Mouse (Mus musculus) brain, embryonic 14.5 days (tissue): ENCODE data around the gene Hectd1. TPM values are rescaled to one million over a fixed set of nuclear protein-coding genes. Genes with fewer than 3 reads are reported as not detected.

Experiments used
- DNase-seq: peaks from one replicate; pipeline ENCODE4 v3.0.0-alpha.2; 2011; ENCODE audit warnings: low read depth
- CTCF ChIP-seq: fragments of 200-500 bp; IDR thresholded peaks from 2 replicates; pipeline ENCODE4 v1.5.1; 2012; ENCODE audit warnings: inconsistent platforms, mild to moderate bottlenecking, moderate library complexity, borderline replicate concordance; ENCODE audit not compliant: insufficient read depth, insufficient read length; ENCODE audit errors: extremely low read depth
- POLR2A ChIP-seq: fragments of 200-500 bp; IDR thresholded peaks from 2 replicates; pipeline ENCODE4 v1.6.1; 2012; ENCODE audit warnings: mild to moderate bottlenecking, inconsistent platforms, borderline replicate concordance; ENCODE audit not compliant: poor library complexity, insufficient read depth, insufficient read length, severe bottlenecking; ENCODE audit errors: extremely low read depth
- polyA plus RNA-seq: library from polyadenylated mRNA; depleted of rRNA; stranded (reverse); fragments of >200 nt; gene quantifications from 2 replicates; pipeline ENCODE4 v1.2.3, GENCODE M21; 2012; rRNA removed

The Hectd1 gene
- 32.4 and 44.4 TPM in 2 replicates for polyA plus RNA-seq

DNA sequence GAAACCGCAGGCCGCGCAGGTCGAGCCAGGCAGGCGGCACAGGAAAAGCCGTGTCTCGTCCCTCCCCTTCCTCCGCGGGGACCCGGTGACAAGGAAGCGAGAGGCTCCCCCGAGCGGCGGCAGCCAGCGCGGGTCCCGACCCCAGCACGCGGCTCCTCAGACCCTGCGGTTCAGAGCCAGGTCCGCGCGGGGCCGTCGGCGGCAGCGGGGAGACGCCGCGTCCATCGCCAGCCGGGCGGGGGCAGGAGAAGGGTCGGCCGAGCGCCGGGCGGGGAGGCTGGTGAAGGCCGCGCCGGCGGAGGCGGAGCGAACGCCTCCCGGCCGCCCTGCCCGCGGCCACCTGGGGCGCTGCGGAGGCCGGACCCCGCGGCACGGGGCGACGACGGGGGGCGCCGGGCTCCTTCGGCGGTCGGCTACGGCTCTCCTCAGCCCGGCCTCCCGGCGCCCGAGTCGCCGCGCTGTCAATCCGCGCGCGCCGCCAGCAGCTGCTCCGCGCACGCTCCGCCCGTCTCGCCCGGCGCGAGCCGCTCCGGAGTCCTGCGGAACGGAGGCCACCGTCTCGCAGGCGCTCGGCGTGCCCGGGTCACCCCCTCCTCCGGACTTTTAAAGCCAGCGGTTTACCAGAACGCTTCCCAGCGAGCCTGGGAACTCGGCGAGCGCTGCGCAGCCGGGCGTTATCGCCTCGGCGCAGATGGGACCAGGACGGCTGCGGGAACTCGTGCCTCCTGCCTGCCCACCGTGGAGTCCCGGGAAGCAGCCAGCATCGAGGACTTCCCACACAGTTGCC lies at the start of gene Hectd1:
Gene Hectd1 (minus strand): TSS at position 247 of the 787 bp plus-strand sequence.
- TF ChIP-seq CTCF (peak; percentile 49), POLR2A (peak; percentile 75)
- DNase-seq: peak; percentile 90

DNA sequence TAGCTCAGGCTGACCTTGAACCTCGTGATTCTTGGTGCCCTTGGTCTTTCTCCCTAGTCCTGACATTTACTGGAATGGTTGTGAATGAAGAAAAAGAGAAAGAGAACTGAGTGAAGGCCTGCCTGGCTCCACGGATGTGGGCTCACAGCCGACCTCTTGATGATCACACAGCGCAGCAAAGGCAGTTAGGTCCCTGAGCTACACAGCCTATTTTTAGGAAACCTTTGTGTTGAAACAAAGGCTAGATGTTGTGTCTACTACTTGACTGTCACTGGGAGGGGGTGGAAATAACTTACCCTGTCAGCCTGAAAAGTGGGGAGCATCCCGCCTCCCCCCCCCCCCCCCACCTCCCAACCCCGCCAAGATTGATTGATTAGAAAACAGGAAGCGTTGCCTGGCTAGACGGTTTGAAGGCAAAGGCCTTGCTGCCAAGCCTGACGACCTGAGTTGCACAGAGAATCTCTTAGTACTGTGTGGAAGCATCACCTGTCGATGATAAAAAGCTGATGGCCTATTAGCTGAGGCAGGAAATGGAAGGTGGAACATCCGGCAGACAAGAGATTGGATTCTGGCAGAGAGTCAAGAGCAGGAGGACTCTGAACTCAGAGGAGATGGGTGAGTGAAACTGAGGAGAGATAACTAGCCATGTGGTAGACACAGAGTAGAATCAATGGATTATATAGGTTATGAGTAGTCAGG lies 42.3 kb upstream of the Hectd1 start:
- no peak for TF ChIP-seq POLR2A
- TF ChIP-seq CTCF: no peak
- DNase-seq: no peak

DNA sequence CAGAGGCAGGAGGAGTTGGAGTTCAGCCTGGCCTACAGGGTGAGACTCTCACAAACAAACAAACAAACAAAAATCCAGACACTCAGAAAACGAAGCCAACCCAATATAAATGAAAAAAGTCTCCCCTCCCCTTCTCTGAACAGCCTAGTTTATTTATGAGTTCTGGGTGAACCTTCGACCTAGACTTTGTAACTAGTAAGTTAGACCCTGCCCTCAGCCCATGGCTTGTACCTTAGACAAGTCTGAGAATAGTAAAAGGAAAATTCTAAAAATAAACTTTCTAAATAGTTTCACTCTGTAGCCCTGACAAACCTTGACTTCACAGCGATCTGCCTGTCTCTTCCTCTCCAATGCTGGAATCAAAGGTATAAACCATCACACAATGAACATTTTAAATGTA lies 40.2 kb upstream of the Hectd1 start:
- no peak for DNase-seq
- no peak for TF ChIP-seq POLR2A
- TF ChIP-seq CTCF: no peak

DNA sequence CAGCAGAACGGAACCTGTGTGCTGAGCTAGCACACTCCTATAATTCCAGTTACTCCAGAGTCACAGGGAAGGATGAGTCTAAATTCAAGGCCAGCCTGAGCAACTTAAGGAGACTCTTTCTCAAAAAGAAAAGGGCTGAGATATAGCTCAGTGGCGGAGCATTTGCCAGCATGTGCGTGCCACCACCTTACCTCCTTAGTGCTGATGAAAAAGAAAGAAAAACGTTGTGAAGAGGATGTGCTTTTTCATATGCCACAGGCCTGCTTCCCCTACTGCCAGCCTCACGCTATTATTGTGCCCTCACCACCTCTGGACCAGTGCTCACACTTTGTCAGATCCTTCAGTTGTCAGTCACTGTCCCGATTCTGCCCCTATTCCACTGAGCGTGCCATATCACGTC lies 37.7 kb upstream of the Hectd1 start:
- TF ChIP-seq CTCF: no peak
- no peak for TF ChIP-seq POLR2A
- no peak for DNase-seq

DNA sequence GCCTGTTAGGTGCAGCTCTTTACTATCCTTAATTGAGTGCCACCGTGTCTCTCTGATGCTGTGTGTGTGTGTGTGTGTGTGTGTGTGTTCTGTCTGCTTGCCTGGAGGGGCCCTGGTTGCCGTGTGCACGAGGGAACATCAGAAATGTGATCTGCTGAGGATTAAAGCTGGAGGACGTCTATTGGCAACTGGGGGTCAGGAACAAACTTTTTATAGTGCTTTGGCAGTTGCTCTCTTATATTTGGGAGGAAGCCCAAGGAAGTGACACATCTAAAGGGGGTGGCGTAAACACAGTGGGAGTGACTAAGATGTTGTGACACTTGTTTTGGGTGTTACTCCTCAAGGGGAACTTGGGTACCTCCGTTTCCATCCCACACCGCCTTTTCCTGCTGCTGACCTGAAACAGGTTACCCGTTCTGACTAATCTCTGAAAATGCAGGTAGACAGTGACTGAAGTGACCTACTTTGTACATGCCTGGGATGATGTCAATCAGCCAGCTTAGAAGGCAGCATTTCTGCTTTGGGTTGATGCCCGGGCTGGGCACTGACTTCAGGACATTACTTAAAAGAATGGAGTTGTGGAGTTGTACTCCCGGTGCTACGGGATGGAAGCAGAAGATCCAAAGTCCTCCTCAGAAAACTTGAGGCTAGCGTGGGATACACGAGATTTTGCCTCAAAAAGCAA lies 37.0 kb upstream of the Hectd1 start:
- no peak for TF ChIP-seq CTCF
- TF ChIP-seq POLR2A: no peak
- no peak for DNase-seq

DNA sequence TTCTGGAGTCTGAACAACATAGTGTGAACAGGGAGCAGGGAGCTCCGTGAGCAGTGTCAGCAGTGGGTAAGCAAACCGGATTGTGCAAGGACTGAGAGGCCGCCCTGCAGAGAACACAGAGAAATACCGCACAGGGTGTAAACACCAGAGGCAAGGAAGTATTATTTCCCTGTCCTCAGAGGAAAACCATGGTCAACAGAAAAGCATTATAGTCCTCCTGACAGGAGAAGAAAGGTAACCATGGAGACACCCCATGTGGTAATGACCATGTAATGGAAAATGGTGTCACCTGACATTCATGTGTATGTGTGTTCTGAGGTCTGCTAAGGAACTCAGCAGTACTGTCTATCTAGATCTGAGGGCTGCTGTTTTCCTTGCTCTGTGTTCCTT lies 36.4 kb upstream of the Hectd1 start:
- DNase-seq: peak; percentile 90
- TF ChIP-seq POLR2A (no peak), CTCF (no peak)

DNA sequence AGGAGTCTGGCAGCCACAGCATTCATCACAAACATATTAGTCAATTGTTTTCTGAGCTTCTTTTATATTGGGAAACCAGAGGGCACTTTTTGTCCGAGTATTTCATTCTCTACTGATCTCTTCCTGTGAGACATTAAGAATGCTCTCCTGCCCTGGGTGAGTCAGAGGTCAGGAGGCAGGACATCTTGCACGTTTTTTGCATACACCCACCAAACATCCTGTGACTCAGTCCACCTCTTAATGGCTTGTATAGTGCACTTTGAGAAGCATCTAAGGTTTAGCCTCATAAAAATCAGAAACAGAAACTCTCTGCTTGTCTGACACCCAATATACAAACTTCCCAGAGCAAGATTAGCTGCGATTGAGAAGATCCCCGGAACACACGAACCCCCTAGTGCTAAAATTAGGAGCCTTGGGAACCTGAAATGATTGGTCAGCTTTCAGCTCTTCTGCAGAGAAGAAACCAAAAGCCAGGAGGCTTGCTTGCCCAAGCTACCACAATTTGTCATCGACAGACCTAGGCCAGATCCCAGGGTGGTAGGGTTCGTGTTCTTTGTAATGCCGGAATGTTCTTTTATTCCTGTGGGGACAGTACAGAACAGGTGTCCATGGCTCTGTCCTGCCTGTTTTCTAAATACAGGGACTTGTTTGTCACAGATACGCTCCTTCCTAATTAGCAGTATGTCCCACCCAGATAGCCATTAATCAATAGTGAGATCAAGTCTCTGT lies 35.9 kb upstream of the Hectd1 start:
- TF ChIP-seq CTCF (no peak), POLR2A (no peak)
- no peak for DNase-seq

DNA sequence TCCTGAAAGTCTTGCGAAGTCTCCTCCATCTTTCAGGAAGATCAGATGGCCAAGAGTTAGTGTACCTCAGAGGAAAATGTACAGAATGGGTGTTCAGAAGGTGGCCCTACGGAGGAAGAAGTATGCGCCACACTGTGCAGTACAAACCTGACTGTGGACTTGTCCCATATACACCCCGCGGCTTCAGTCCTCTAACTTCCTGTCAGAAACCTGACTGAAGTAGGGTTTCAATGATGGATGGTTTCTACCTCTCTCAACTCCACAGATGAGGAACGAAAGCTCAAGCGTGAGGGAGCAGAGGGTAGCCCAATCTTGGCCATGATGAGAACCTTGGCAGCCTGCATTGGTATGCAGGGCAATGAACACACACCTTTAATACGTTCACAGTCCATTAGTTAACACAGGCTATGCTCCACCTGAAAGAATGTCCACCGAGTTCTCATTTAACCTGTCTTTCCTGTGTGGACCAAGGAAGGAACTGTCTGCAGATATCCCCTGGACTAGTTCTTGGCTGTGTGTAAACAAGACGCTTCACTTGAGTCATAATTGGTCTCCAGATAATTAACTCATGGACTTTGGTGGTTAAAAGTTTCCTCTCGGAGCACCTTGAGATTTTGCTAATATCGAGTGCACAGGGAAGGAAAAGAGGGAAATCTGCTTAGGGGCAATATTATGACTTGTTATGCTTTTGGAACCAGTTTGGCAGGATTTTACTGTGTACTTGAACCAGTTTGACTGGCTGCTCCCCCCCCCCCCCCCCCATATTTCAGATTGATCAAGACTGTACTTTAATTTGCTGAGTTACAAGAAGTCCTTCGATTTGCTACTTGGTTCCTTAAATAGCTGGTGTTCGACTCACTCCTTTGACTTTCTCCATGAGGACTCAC lies 34.0 kb upstream of the Hectd1 start:
- TF ChIP-seq CTCF: no peak
- TF ChIP-seq POLR2A: no peak

DNA sequence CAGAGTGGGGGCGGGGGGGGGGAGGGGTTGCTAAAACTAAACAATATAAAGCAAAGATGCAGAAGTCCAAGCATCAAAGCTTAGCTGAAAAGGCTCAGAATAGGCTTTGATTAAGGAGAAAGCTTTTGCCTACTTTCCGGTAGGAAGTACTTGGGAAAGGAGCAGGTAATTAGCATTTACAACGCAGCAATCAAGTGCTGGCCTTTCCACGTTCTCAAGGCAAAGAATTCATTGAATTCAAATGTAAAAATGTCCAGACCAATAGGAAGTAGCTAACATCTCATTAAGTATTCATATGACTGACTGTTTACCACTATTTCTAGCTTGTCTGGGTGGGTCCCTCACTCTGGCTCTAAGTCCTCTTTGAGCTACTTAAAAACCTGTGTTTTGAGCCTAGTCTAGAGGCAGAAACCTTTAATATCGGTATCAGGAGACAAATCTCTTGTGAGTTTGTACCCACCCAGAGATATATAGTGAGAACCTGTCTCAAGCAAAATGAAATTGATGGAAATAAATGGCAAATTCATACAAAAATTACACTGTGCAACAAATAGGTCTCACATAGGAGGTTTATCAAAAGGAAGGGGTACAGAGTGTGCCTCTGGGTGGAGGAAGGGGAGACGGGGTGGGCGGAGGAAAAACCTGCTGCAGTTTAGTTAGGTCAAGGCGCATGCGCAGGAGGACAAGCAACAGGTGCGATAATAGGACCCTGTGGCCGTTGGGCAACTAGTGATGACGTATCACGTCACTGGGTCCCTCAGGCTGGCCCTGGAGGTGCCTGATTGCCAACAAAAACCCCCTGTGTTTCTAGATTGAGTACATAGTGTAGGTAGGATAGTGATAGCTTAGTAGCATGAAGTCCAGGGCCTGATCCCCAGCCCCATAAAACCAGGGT lies 29.0 kb upstream of the Hectd1 start:
- no peak for TF ChIP-seq CTCF
- DNase-seq: peak; percentile 32

More for the DNA sequence above, 34.0 kb upstream of the Hectd1 start:
- DNase-seq: no peak
